Mouse (Mus musculus): ENCODE data around the gene St3gal5.

- TF ChIP-seq POLR2A (IDR thresholded peaks at IDR 0.05; ENCODE audit: borderline replicate concordance, low read depth, low read length) (no peak), CTCF (IDR thresholded peaks at IDR 0.05; ENCODE audit: low read depth, low read length) (no peak)
These were observed 7.5 kb upstream of the St3gal5 start for GRCm38 (mm10) chr6:72089865-72090264.
